Mouse (Mus musculus) embryonic fibroblast, embryonic 13.5 days (primary cell): ENCODE measurements around the gene Hoxb3. TPM values are rescaled to one million over a fixed set of nuclear protein-coding genes. Genes with fewer than 3 reads are reported as not detected.
A peak's percentile ranks its signal among the peaks of the same experiment; 100 is the strongest.

Source experiments
- H3K27ac ChIP-seq: 2 replicates; pipeline ENCODE4 v1.5.1; 2012; ENCODE audit warnings: low read length, control low read depth, inconsistent platforms; ENCODE audit not compliant: insufficient read depth
- H3K4me1 ChIP-seq: 2 replicates; pipeline ENCODE4 v1.6.1; 2011; ENCODE audit warnings: low read length; ENCODE audit not compliant: control insufficient read depth, insufficient read depth
- H3K4me3 ChIP-seq: 2 replicates; pipeline ENCODE4 v1.5.1; 2011; ENCODE audit warnings: mild to moderate bottlenecking, control low read depth, low read length; ENCODE audit not compliant: insufficient read depth
- CTCF ChIP-seq: IDR thresholded peaks from 2 replicates; pipeline ENCODE4 v1.5.1; 2011; ENCODE audit warnings: mild to moderate bottlenecking, control low read depth, low read length, moderate library complexity, borderline replicate concordance; ENCODE audit not compliant: insufficient read depth
- POLR2A ChIP-seq: IDR thresholded peaks from 2 replicates; pipeline ENCODE4 v1.6.1; 2011; ENCODE audit warnings: low read depth, mild to moderate bottlenecking, control low read depth, low read length, moderate library complexity
- polyA plus RNA-seq: library from polyadenylated mRNA; stranded (reverse); fragments of >200 nt; gene quantifications from 2 replicates; pipeline ENCODE4 v1.2.4, GENCODE M21; 2011; ENCODE audit warnings: low read depth; ENCODE audit not compliant: missing spikeins, insufficient read length

Hoxb3 gene
- polyA plus RNA-seq, 1 experiment = 19.1 TPM

- Histone ChIP-seq H3K4me1 (peaks cover 3% of the 10 kb centered on the region; the same call in 1 of the 2 replicates), H3K27ac (0 out of 2 replicates have a peak overlapping the region, but pooled peaks have one; percentile 21), H3K4me3 (no peak overlapping the region)
- TF ChIP-seq CTCF = no peak
- TF ChIP-seq POLR2A = no peak
Observed at GRCm38 (mm10) chr11:96337026-96337425, 13.9 kb downstream of the Hoxb3 start.

GRCm38 (mm10) chr11:96338957-96339855, 16.1 kb downstream of the Hoxb3 start:
- no peak for TF ChIP-seq POLR2A
- TF ChIP-seq CTCF = no peak
- peak overlapping the region; percentile 74 for H3K27ac ChIP-seq
- peaks cover 3% of the 10 kb centered on the region; the same call in 1 of the 2 replicates for H3K4me1 ChIP-seq
- H3K4me3 ChIP-seq = no peak overlapping the region

GRCm38 (mm10) chr11:96340698-96341365, 17.7 kb downstream of the Hoxb3 start:
- TF ChIP-seq CTCF (no peak), POLR2A (no peak; the same call in 1 of the 2 replicates)
- Histone ChIP-seq H3K27ac (peak overlapping the region; percentile 77), H3K4me3 (peak overlapping the region; percentile 35), H3K4me1 (peaks cover 3% of the 10 kb centered on the region; the same call in 1 of the 2 replicates)

- Histone ChIP-seq H3K4me3 (peak overlapping the region; percentile 30), H3K27ac (peak overlapping the region; percentile 77), H3K4me1 (peaks cover 3% of the 10 kb centered on the region; the same call in 1 of the 2 replicates)
- TF ChIP-seq POLR2A = no peak
- TF ChIP-seq CTCF = no peak
Observed at GRCm38 (mm10) chr11:96341701-96342575, 18.8 kb downstream of the Hoxb3 start.

- H3K27ac ChIP-seq = peak overlapping the region; percentile 77
- H3K4me3 ChIP-seq = peak overlapping the region; percentile 8; the same call in 1 of the 2 replicates
- peaks cover 3% of the 10 kb centered on the region; the same call in 1 of the 2 replicates for H3K4me1 ChIP-seq
- TF ChIP-seq POLR2A (no peak), CTCF (no peak)
Observed at GRCm38 (mm10) chr11:96342576-96342930, 19.4 kb downstream of the Hoxb3 start.

GRCm38 (mm10) chr11:96343206-96343745, 20.1 kb downstream of the Hoxb3 start:
- Histone ChIP-seq H3K4me1 (peaks cover 3% of the 10 kb centered on the region; the same call in 1 of the 2 replicates), H3K27ac (peak overlapping the region; percentile 77), H3K4me3 (no peak overlapping the region)
- TF ChIP-seq POLR2A (no peak), CTCF (no peak)

GRCm38 (mm10) chr11:96344061-96344877, 21.1 kb downstream of the Hoxb3 start:
- no peak overlapping the region for H3K4me3 ChIP-seq
- no peaks in the 10 kb centered on the region; the same call in 1 of the 2 replicates for H3K4me1 ChIP-seq
- TF ChIP-seq CTCF (no peak), POLR2A (no peak)
- peak overlapping the region; percentile 63 for H3K27ac ChIP-seq

- Histone ChIP-seq H3K4me3 (no peak overlapping the region), H3K4me1 (no peaks in the 10 kb centered on the region; the same call in 1 of the 2 replicates), H3K27ac (0 out of 2 replicates have a peak overlapping the region, but pooled peaks have one; percentile 63)
- TF ChIP-seq CTCF (no peak), POLR2A (no peak)
Observed at GRCm38 (mm10) chr11:96344878-96345159, 21.7 kb downstream of the Hoxb3 start.
